Mouse (Mus musculus) cerebellum, adult 2 months (tissue): Measurements from ENCODE around the gene Ercc4. TPM values are rescaled to one million over a fixed set of nuclear protein-coding genes. Genes with fewer than 3 reads are reported as not detected.

Experiments
- DNase-seq, 2 experiments: peaks; one replicate each; pipeline ENCODE4 v3.0.0; 2021
- H3K27ac ChIP-seq: fragments of 200-500 bp; 2 replicates; pipeline ENCODE4 v1.5.1; 2012; ENCODE audit warnings: low read length, control low read depth, inconsistent platforms; ENCODE audit not compliant: insufficient read depth
- H3K27me3 ChIP-seq: fragments of 200-500 bp; 2 replicates; pipeline ENCODE4 v1.6.1; 2012; ENCODE audit warnings: inconsistent platforms, mild to moderate bottlenecking, low read length, moderate library complexity; ENCODE audit not compliant: control insufficient read depth, insufficient read depth
- H3K4me1 ChIP-seq: fragments of 200-500 bp; 2 replicates; pipeline ENCODE4 v1.6.1; 2011; ENCODE audit warnings: low read length; ENCODE audit not compliant: control insufficient read depth, insufficient read depth
- H3K4me3 ChIP-seq: fragments of 200-500 bp; replicated peaks from 2 replicates; pipeline ENCODE3; 2011; ENCODE audit warnings: mild to moderate bottlenecking, low read depth, low read length, control low read depth; ENCODE audit not compliant: insufficient read depth
- CTCF ChIP-seq: fragments of 200-500 bp; IDR thresholded peaks from 2 replicates; pipeline ENCODE4 v1.5.1; 2011; ENCODE audit warnings: low read depth, mild to moderate bottlenecking, control low read depth, low read length, moderate library complexity, borderline replicate concordance; ENCODE audit not compliant: insufficient read depth
- POLR2A ChIP-seq: fragments of 200-500 bp; IDR thresholded peaks from 2 replicates; pipeline ENCODE4 v1.6.1; 2011; ENCODE audit warnings: low read length, control low read depth, borderline replicate concordance; ENCODE audit not compliant: insufficient read depth
- WGBS: fragments of 180-500 bp; shearing (Covaris S2); methylation state at CpG from one replicate; pipeline ENCODE4 v1.1.7; 2018; 5-methylcytosine and 5-hydroxymethylcytosine counted together
- polyA plus RNA-seq: library from polyadenylated mRNA; depleted of rRNA; stranded (reverse); fragments of >200 nt; gene quantifications from 2 replicates; pipeline ENCODE4 v1.2.3, GENCODE M21; 2012

The Ercc4 gene
- polyA plus RNA-seq, 1 experiment = 26.8 TPM

- Histone ChIP-seq H3K4me1 (no peaks in the 10 kb centered on the region), H3K27ac (no peak overlapping the region), H3K27me3 (no peaks in the 10 kb centered on the region), H3K4me3 (no peak overlapping the region)
- TF ChIP-seq CTCF = no peak
- DNase-seq = no peak
- 87% methylated on average over 8 of the region's 8 CpGs for WGBS
Observed at GRCm38 (mm10) chr16:13149950-13150349, 40.5 kb downstream of the Ercc4 start.

- Histone ChIP-seq H3K4me1 (no peaks in the 10 kb centered on the region), H3K27me3 (no peaks in the 10 kb centered on the region), H3K4me3 (no peak overlapping the region), H3K27ac (no peak overlapping the region)
- DNase-seq = no peak
- TF ChIP-seq POLR2A (no peak), CTCF (no peak)
- 77% methylated on average over 6 of the region's 6 CpGs for WGBS
Observed at GRCm38 (mm10) chr16:13150790-13151189, 41.3 kb downstream of the Ercc4 start.

- 91% methylated on average over 5 of the region's 5 CpGs for WGBS
- no peak for DNase-seq
- Histone ChIP-seq H3K4me3 (no peak overlapping the region), H3K4me1 (no peaks in the 10 kb centered on the region), H3K27ac (no peak overlapping the region), H3K27me3 (no peaks in the 10 kb centered on the region)
- no peak for TF ChIP-seq CTCF
- no peak for TF ChIP-seq POLR2A
Observed at GRCm38 (mm10) chr16:13152475-13152874, 43.0 kb downstream of the Ercc4 start.

- Histone ChIP-seq H3K4me3 (no peak overlapping the region), H3K4me1 (no peaks in the 10 kb centered on the region), H3K27ac (no peak overlapping the region), H3K27me3 (no peaks in the 10 kb centered on the region)
- WGBS = 96% methylated on average over 4 of the region's 4 CpGs
- TF ChIP-seq CTCF (no peak), POLR2A (no peak)
- no peak for DNase-seq
Observed at GRCm38 (mm10) chr16:13153215-13153614, 43.7 kb downstream of the Ercc4 start.

- Histone ChIP-seq H3K27ac (no peak overlapping the region), H3K4me1 (no peaks in the 10 kb centered on the region; the same call in 1 of the 2 replicates), H3K4me3 (no peak overlapping the region), H3K27me3 (no peaks in the 10 kb centered on the region)
- TF ChIP-seq CTCF (no peak), POLR2A (no peak)
- no peak for DNase-seq
Observed at GRCm38 (mm10) chr16:13154352-13154751, 44.9 kb downstream of the Ercc4 start.

- Histone ChIP-seq H3K27ac (no peak overlapping the region), H3K4me3 (no peak overlapping the region), H3K4me1 (no peaks in the 10 kb centered on the region; the same call in 1 of the 2 replicates), H3K27me3 (no peaks in the 10 kb centered on the region)
- WGBS = 31% methylated on average over 6 of the region's 6 CpGs
- DNase-seq = no peak
- TF ChIP-seq CTCF (no peak), POLR2A (no peak)
Observed at GRCm38 (mm10) chr16:13157314-13157713, 47.8 kb downstream of the Ercc4 start.

DNA sequence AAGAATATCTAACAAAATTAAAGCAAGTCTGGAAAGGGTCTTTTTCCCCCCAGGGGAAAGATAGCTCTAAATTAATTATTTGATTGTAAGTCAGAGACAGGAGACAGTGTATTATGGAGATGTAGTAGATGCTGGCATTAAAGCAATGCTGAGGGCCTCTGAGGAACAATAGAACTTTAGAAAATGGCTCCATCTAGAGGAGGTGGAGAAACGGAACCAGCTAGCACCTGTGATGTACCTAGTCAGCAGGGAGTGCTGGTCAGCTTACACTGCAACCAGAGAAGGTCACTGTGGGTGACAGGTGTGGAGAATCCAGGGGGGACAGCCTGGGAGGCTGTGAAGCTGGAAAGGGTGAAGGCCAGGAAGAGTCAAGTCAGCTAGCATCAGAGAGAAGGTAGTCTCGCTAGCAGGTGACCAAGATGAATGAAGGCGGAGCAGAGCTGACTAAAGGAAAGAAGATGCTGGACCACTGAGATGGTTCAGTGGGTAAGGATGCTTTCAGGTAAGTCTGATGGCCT, 48.7 kb downstream of the Ercc4 start:
- Histone ChIP-seq H3K4me1 (no peaks in the 10 kb centered on the region; the same call in 1 of the 2 replicates), H3K27me3 (no peaks in the 10 kb centered on the region), H3K4me3 (no peak overlapping the region), H3K27ac (no peak overlapping the region)
- WGBS = 62% methylated on average over 3 of the region's 3 CpGs
- DNase-seq = no peak
- TF ChIP-seq POLR2A = no peak
- TF ChIP-seq CTCF = no peak

- DNase-seq = peak in 1 of 2 experiments; percentile 23
- H3K27ac ChIP-seq = no peak overlapping the region
- no peak overlapping the region for H3K4me3 ChIP-seq
- TF ChIP-seq POLR2A = no peak
- no peak for TF ChIP-seq CTCF
- 26% methylated on average over 13 of the region's 13 CpGs for WGBS
- no peaks in the 10 kb centered on the region; the same call in 1 of the 2 replicates for H3K4me1 ChIP-seq
- no peaks in the 10 kb centered on the region for H3K27me3 ChIP-seq
Observed at GRCm38 (mm10) chr16:13158906-13159889, 49.7 kb downstream of the Ercc4 start.
